Mouse (Mus musculus): Measurements from ENCODE around the gene Cpeb4.

- TF ChIP-seq CTCF (IDR thresholded peaks at IDR 0.05; ENCODE audit: low read depth, low read length) (no peak), POLR2A (IDR thresholded peaks at IDR 0.05; ENCODE audit: extremely low read depth, insufficient read depth, low read length) (no peak)
These were observed 76.7 kb downstream of the Cpeb4 start for GRCm38 (mm10) chr11:31948462-31949330.
